Mouse (Mus musculus): ENCODE measurements at regions not wholly inside any gene's neighbourhood (a gene's known extent, or its start where the extent isn't known, plus 50 kb on each side); places are given as distances from the start of the nearest gene placed in this dataset.

- no peak for TF ChIP-seq POLR2A (IDR thresholded peaks at IDR 0.05; ENCODE audit: extremely low read depth, insufficient read depth, low read length)
- no peak for TF ChIP-seq CTCF (IDR thresholded peaks at IDR 0.05; ENCODE audit: extremely low read depth, insufficient read depth, low read length)
Measured at GRCm38 (mm10) chr12:59713216-59713615, 493.7 kb upstream of the Fbxo33 start.
